Mouse (Mus musculus): ENCODE measurements around the gene Ryr3.

The Ryr3 gene

GRCm38 (mm10) chr2:112669461-112669860, 547.4 kb downstream of the Ryr3 start:
- DNase-seq (ENCODE audit: extremely low spot score, low spot score) = no peak

- no peak for DNase-seq (ENCODE audit: extremely low spot score, low spot score)
These were observed 560.8 kb downstream of the Ryr3 start for GRCm38 (mm10) chr2:112656131-112656530.

GRCm38 (mm10) chr2:112653836-112654235, 563.1 kb downstream of the Ryr3 start:
- no peak for DNase-seq (ENCODE audit: extremely low spot score, low spot score)

- no peak for DNase-seq (ENCODE audit: extremely low spot score, low spot score)
These were observed 579.7 kb downstream of the Ryr3 start for GRCm38 (mm10) chr2:112637206-112637605.

- no peak for DNase-seq (ENCODE audit: extremely low spot score, low spot score)
These were observed 584.4 kb downstream of the Ryr3 start for GRCm38 (mm10) chr2:112632536-112632935.

- no peak for DNase-seq (ENCODE audit: extremely low spot score, low spot score)
These were observed 586.2 kb downstream of the Ryr3 start for GRCm38 (mm10) chr2:112630669-112631068.

GRCm38 (mm10) chr2:112625156-112625555, 591.7 kb downstream of the Ryr3 start:
- no peak for DNase-seq (ENCODE audit: extremely low spot score, low spot score)

GRCm38 (mm10) chr2:112617206-112617605, 599.7 kb downstream of the Ryr3 start:
- no peak for DNase-seq (ENCODE audit: extremely low spot score, low spot score)

- no peak for DNase-seq (ENCODE audit: extremely low spot score, low spot score)
These were observed 602.5 kb downstream of the Ryr3 start for GRCm38 (mm10) chr2:112614375-112614774.

GRCm38 (mm10) chr2:112612628-112613027, 604.3 kb downstream of the Ryr3 start:
- no peak for DNase-seq (ENCODE audit: extremely low spot score, low spot score)

GRCm38 (mm10) chr2:112606536-112606935, 610.4 kb downstream of the Ryr3 start:
- DNase-seq (ENCODE audit: extremely low spot score, low spot score) = no peak

- no peak for DNase-seq (ENCODE audit: extremely low spot score, low spot score)
These were observed 614.4 kb downstream of the Ryr3 start for GRCm38 (mm10) chr2:112602487-112602886.

GRCm38 (mm10) chr2:112600222-112600621, 616.7 kb downstream of the Ryr3 start:
- DNase-seq (ENCODE audit: extremely low spot score, low spot score) = no peak

- DNase-seq (ENCODE audit: extremely low spot score, low spot score) = no peak
These were observed 619.8 kb downstream of the Ryr3 start for GRCm38 (mm10) chr2:112597064-112597463.

GRCm38 (mm10) chr2:112596415-112596814, 620.5 kb downstream of the Ryr3 start:
- DNase-seq (ENCODE audit: extremely low spot score, low spot score) = no peak

GRCm38 (mm10) chr2:112595807-112596206, 621.1 kb downstream of the Ryr3 start:
- no peak for DNase-seq (ENCODE audit: extremely low spot score, low spot score)

- no peak for DNase-seq (ENCODE audit: extremely low spot score, low spot score)
These were observed 623.1 kb downstream of the Ryr3 start for GRCm38 (mm10) chr2:112593781-112594180.

- no peak for DNase-seq (ENCODE audit: extremely low spot score, low spot score)
These were observed 623.6 kb downstream of the Ryr3 start for GRCm38 (mm10) chr2:112593322-112593721.

GRCm38 (mm10) chr2:112591451-112591871, 625.4 kb downstream of the Ryr3 start:
- DNase-seq (ENCODE audit: extremely low spot score, low spot score) = no peak

GRCm38 (mm10) chr2:112590985-112591384, 625.9 kb downstream of the Ryr3 start:
- DNase-seq (ENCODE audit: extremely low spot score, low spot score) = no peak
